Mouse (Mus musculus) adrenal gland, adult 18-20 months (tissue): ENCODE measurements around the gene Pcbp3. TPM values are rescaled to one million over a fixed set of nuclear protein-coding genes. Genes with fewer than 3 reads are reported as not detected.
A peak's percentile ranks its signal among the peaks of the same experiment; 100 is the strongest.

Experiments used
- DNase-seq, 2 experiments: peaks; one replicate each; pipeline ENCODE4 v3.0.0; 2021 to 2022; ENCODE audit warnings: low spot score in 2 of 2
- total RNA-seq, 2 experiments: library from RNA; stranded (reverse); gene quantifications; 1 replicate in 1 of 2; 2 replicates in 1 of 2; pipeline ENCODE4 v1.2.3; 2021

Gene Pcbp3
- total RNA-seq, 2 experiments from 2014 or later = 26.2 to 38.9 TPM

DNA sequence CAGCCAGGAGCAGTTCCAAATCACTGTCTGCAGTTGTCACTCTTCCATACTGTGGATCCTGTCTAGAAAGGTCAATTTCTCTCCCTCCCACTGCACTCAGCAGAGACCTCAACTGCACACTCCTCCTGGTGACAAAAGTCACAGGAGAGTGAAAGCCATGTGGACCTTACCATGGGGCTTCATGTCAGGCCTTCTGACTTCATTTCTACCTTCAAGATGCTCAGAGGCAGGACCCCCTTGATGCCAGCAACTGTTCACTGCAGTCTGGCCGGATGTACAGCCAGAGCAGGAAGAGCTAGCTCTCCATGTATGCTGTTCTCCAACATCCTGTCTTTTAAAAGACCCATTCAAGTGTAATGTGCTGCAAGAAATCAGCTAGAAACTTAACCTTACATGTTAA lies 29.9 kb downstream of the Pcbp3 start:
- DNase-seq = no peak

- DNase-seq = peak; percentile 57 to 58
Observed at GRCm38 (mm10) chr10:76931122-76931521, 30.6 kb downstream of the Pcbp3 start.

- no peak for DNase-seq
Observed at GRCm38 (mm10) chr10:76924441-76924840, 37.2 kb downstream of the Pcbp3 start.

DNA sequence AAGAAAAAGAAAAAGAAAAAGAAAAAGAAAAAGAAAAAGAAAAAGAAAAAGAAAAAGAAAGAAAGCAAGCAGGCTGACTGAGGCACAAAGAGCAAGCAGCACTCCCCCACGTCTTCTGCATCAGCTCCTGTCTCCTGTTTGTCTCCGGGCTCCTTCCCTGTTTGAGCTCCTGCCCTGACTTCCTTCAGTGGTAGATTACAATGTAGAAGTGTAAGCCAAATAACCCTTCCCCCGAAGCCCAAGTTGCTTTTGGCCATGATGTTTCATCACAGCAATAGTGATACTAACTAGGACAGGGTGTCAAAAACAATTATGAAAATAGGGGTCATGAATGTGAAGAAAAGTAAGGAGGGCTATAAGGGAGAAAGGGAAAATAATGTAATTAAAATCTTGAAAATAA lies 43.6 kb downstream of the Pcbp3 start:
- no peak for DNase-seq

DNA sequence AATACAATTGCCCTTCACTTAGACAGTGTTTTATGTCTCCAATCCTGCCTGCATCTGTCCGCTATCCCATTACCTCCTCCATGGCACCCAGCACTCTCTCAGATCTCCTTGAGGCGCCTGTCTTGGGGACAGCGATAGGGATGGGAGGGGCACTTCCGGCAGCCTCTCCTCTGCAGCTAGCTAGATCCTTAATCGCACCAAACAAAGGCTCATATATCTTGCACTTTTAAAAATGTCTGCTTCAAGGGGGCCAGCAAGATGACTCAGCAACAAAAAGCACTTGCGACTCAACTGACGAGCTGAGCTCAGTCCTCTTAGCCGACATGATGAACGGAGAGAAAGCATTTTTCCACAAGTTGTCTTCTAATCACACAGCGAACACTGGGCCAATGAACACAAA lies 55.3 kb downstream of the Pcbp3 start:
- DNase-seq = no peak

DNA sequence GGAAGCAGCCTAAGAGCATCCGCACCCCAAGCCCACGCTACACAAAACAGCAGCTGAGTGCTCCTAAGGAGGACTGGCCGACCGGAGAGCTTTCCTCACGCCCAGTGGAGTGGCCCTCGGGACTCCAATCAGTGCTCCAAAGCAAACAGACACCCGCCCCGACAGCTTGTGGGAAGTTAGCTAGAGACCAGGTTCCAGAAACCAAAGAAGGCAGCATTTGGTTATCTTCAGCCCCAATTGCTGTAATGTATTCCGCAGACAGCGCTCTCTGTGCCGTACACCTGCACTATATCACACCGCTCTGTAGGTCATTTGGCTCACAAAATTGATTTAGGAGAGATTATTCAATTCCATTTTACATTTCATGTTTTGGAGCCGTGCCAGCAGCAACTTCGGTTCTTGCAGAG lies 55.7 kb downstream of the Pcbp3 start:
- no peak for DNase-seq

DNA sequence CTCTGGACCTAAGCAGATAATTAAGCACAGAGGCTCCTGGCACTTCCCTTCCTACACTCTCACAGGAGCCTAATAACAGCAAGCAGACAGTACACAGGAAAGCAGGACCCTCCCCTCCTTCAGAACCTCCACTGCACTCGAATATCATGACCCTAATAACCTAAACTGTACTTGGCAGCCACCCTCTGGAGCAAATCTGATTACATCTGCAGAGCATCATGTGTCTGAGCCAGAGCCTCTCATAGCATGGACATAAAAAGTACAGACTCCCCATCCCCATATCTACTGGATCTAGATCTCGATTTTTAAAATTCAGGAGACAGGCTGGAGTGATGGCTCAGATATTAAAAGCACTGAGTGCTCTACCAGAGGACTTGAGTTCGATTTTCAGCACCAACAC lies 58.0 kb downstream of the Pcbp3 start:
- no peak for DNase-seq

- DNase-seq = no peak
Observed at GRCm38 (mm10) chr10:76903099-76903498, 58.6 kb downstream of the Pcbp3 start.

GRCm38 (mm10) chr10:76902588-76902987 lies 59.1 kb downstream of the Pcbp3 start:
- DNase-seq = peak in 1 of 2 experiments; percentile 42

- DNase-seq = no peak
Observed at GRCm38 (mm10) chr10:76898428-76898827, 63.3 kb downstream of the Pcbp3 start.

GRCm38 (mm10) chr10:76891456-76891855 lies 70.2 kb downstream of the Pcbp3 start:
- no peak for DNase-seq

- no peak for DNase-seq
Observed at GRCm38 (mm10) chr10:76883442-76884244, 78.0 kb downstream of the Pcbp3 start.

GRCm38 (mm10) chr10:76882644-76883441 lies 78.8 kb downstream of the Pcbp3 start:
- no peak for DNase-seq

- no peak for DNase-seq
Observed at GRCm38 (mm10) chr10:76881900-76882299, 79.8 kb downstream of the Pcbp3 start.

DNA sequence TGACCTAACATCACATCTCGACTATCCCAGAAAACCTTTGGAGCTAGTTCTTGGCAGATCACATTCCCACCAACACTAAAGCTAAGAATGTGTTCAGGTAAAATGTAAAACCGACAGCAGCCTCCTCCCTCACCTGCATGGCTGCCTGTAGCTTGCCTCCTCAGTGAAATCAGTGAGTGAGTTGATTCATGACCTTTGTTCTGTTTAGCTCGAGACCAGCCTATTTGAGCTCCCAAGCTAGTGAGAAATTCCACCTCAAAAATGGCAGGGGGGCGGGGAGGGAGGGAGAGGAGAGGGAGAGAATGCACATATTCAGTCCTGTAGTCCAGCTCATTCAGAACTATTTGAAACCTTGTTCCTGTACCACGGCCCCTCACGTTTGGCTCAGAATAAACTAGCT lies 86.4 kb downstream of the Pcbp3 start:
- no peak for DNase-seq

DNA sequence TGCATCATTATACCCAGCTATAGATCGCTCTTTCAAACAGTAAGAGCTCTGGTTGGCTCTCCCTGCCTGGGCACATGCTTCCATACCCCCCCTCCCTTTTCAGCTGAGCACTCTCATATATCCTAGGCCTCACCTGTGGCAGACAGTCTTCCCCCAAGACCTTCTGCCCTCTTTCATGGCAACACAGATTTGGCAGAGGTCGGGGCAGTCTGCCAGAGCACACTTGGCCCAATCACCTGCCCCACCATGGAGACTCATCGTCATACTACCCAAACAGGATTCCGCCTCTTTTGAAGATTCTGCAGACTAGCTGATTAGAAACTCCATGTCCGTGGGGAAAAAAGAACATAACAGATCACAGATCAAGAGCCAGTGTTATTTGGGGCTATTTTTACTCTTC lies 86.8 kb downstream of the Pcbp3 start:
- no peak for DNase-seq

GRCm38 (mm10) chr10:76874398-76874797 lies 87.3 kb downstream of the Pcbp3 start:
- DNase-seq = no peak

- DNase-seq = peak in 1 of 2 experiments; percentile 17
Observed at GRCm38 (mm10) chr10:76873948-76874347, 87.7 kb downstream of the Pcbp3 start.

- peak in 1 of 2 experiments; percentile 43 for DNase-seq
Observed at GRCm38 (mm10) chr10:76872736-76873135, 89.0 kb downstream of the Pcbp3 start.

- no peak for DNase-seq
Observed at GRCm38 (mm10) chr10:76865936-76866335, 95.8 kb downstream of the Pcbp3 start.

DNA sequence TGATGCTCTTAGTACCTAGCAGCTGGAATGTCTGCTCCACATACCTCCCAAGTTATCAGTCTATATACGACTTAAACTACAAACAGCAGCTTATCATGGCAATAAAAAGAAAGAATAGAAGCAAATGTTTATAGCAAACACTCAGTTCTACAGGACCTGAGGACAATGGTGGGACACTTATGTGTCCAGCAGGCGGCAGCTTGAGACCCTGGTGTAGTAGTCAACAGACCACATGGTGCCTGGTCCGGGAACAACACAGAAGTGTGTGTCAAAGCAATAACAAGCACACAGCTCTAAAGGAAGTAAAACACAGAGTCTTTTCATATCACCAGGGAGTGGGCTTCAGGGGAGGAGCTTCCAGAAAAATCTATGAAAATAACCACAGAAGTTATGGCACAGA lies 100.7 kb downstream of the Pcbp3 start:
- DNase-seq = no peak
